Mouse (Mus musculus): ENCODE data around the gene Neu4. TPM values are rescaled to one million over a fixed set of nuclear protein-coding genes. Genes with fewer than 3 reads are reported as not detected.

The Neu4 gene
- polyA plus RNA-seq, 1 experiment from 2014 or later, result not detected

- 2% methylated on average over 25 of the region's 25 CpGs for WGBS
- H3K27ac ChIP-seq (ENCODE audit: low read depth, low read length), result no peak overlapping the region
Measured at GRCm38 (mm10) chr1:94034984-94035743, 14.9 kb downstream of the Neu4 start.

GRCm38 (mm10) chr1:94040391-94040790 lies 20.1 kb downstream of the Neu4 start:
- Histone ChIP-seq H3K9me3 (ENCODE audit: control insufficient read depth, low read length) (no peaks in the 10 kb centered on the region), H3K27ac (ENCODE audit: low read depth, low read length) (no peak overlapping the region), H3K4me1 (replicated peaks; ENCODE audit: control insufficient read depth, insufficient read depth, low read length) (no peaks in the 10 kb centered on the region), H3K36me3 (ENCODE audit: control insufficient read depth, insufficient read depth, low read length) (no peaks in the 10 kb centered on the region), H3K27me3 (ENCODE audit: control insufficient read depth, insufficient read depth, low read length) (no peaks in the 10 kb centered on the region), H3K4me2 (ENCODE audit: low read depth, low read length, severe bottlenecking) (no peak overlapping the region), H3K4me3 (ENCODE audit: low read depth, low read length) (no peak overlapping the region), H3K9ac (ENCODE audit: low read length) (no peak overlapping the region)
- ATAC-seq (replicated peaks; ENCODE audit: low FRiP score) (no peak), DNase-seq (ENCODE audit: low spot score) (peak; percentile 25)
- WGBS, result 91% methylated on average over 2 of the region's 2 CpGs

More at GRCm38 (mm10) chr1:94034984-94035743, 14.9 kb downstream of the Neu4 start:
- Histone ChIP-seq H3K4me2 (ENCODE audit: low read depth, low read length, severe bottlenecking) (peak overlapping the region; percentile 51), H3K36me3 (ENCODE audit: control insufficient read depth, insufficient read depth, low read length) (no peaks in the 10 kb centered on the region), H3K4me3 (ENCODE audit: low read depth, low read length) (peak overlapping the region; percentile 26), H3K4me1 (replicated peaks; ENCODE audit: control insufficient read depth, insufficient read depth, low read length) (no peaks in the 10 kb centered on the region), H3K9me3 (ENCODE audit: control insufficient read depth, low read length) (no peaks in the 10 kb centered on the region), H3K27me3 (ENCODE audit: control insufficient read depth, insufficient read depth, low read length) (no peaks in the 10 kb centered on the region), H3K9ac (ENCODE audit: low read length) (peak overlapping the region; percentile 21)
- ATAC-seq (replicated peaks; ENCODE audit: low FRiP score) (peak; percentile 95), DNase-seq (ENCODE audit: low spot score) (peak; percentile 88)

GRCm38 (mm10) chr1:94045559-94045958 lies 25.3 kb downstream of the Neu4 start:
- WGBS, result 84% methylated on average over 3 of the region's 3 CpGs
- Histone ChIP-seq H3K27me3 (ENCODE audit: control insufficient read depth, insufficient read depth, low read length) (no peaks in the 10 kb centered on the region), H3K4me2 (ENCODE audit: low read depth, low read length, severe bottlenecking) (no peak overlapping the region), H3K9me3 (ENCODE audit: control insufficient read depth, low read length) (no peaks in the 10 kb centered on the region), H3K9ac (ENCODE audit: low read length) (no peak overlapping the region), H3K4me1 (replicated peaks; ENCODE audit: control insufficient read depth, insufficient read depth, low read length) (no peaks in the 10 kb centered on the region), H3K36me3 (ENCODE audit: control insufficient read depth, insufficient read depth, low read length) (no peaks in the 10 kb centered on the region), H3K4me3 (ENCODE audit: low read depth, low read length) (no peak overlapping the region), H3K27ac (ENCODE audit: low read depth, low read length) (no peak overlapping the region)
- DNase-seq (ENCODE audit: low spot score), result peak; percentile 15
- no peak for ATAC-seq (replicated peaks; ENCODE audit: low FRiP score)

- H3K9ac ChIP-seq (ENCODE audit: low read length), result no peak overlapping the region
- no peak overlapping the region for H3K4me3 ChIP-seq (ENCODE audit: low read depth, low read length)
- WGBS, result 89% methylated on average over 4 of the region's 4 CpGs
- no peaks in the 10 kb centered on the region for H3K9me3 ChIP-seq (ENCODE audit: control insufficient read depth, low read length)
- no peak overlapping the region for H3K27ac ChIP-seq (ENCODE audit: low read depth, low read length)
- H3K4me2 ChIP-seq (ENCODE audit: low read depth, low read length, severe bottlenecking), result no peak overlapping the region
- H3K27me3 ChIP-seq (ENCODE audit: control insufficient read depth, insufficient read depth, low read length), result no peaks in the 10 kb centered on the region
- no peak for ATAC-seq (replicated peaks; ENCODE audit: low FRiP score)
- no peaks in the 10 kb centered on the region for H3K4me1 ChIP-seq (replicated peaks; ENCODE audit: control insufficient read depth, insufficient read depth, low read length)
- DNase-seq (ENCODE audit: low spot score), result no peak
- H3K36me3 ChIP-seq (ENCODE audit: control insufficient read depth, insufficient read depth, low read length), result no peaks in the 10 kb centered on the region
Measured at GRCm38 (mm10) chr1:94046544-94046943, 26.3 kb downstream of the Neu4 start.

GRCm38 (mm10) chr1:94051104-94051503 lies 30.9 kb downstream of the Neu4 start:
- H3K4me1 ChIP-seq (replicated peaks; ENCODE audit: control insufficient read depth, insufficient read depth, low read length), result no peaks in the 10 kb centered on the region
- no peaks in the 10 kb centered on the region for H3K27me3 ChIP-seq (ENCODE audit: control insufficient read depth, insufficient read depth, low read length)
- H3K9ac ChIP-seq (ENCODE audit: low read length), result no peak overlapping the region
- no peak for ATAC-seq (replicated peaks; ENCODE audit: low FRiP score)
- no peak for DNase-seq (ENCODE audit: low spot score)
- H3K4me3 ChIP-seq (ENCODE audit: low read depth, low read length), result no peak overlapping the region
- H3K36me3 ChIP-seq (ENCODE audit: control insufficient read depth, insufficient read depth, low read length), result no peaks in the 10 kb centered on the region
- WGBS, result 92% methylated on average over 5 of the region's 5 CpGs
- H3K4me2 ChIP-seq (ENCODE audit: low read depth, low read length, severe bottlenecking), result no peak overlapping the region
- H3K27ac ChIP-seq (ENCODE audit: low read depth, low read length), result no peak overlapping the region
- no peaks in the 10 kb centered on the region for H3K9me3 ChIP-seq (ENCODE audit: control insufficient read depth, low read length)

- 66% methylated on average over 6 of the region's 6 CpGs for WGBS
- Histone ChIP-seq H3K9me3 (ENCODE audit: control insufficient read depth, low read length) (no peaks in the 10 kb centered on the region), H3K4me3 (ENCODE audit: low read depth, low read length) (no peak within 1 kb of the TSS), H3K36me3 (ENCODE audit: control insufficient read depth, insufficient read depth, low read length) (no peaks in the 10 kb centered on the region), H3K4me1 (replicated peaks; ENCODE audit: control insufficient read depth, insufficient read depth, low read length) (no peaks in the 10 kb centered on the region), H3K27me3 (ENCODE audit: control insufficient read depth, insufficient read depth, low read length) (no peaks in the 10 kb centered on the region), H3K9ac (ENCODE audit: low read length) (no peak within 1 kb of the TSS), H3K4me2 (ENCODE audit: low read depth, low read length, severe bottlenecking) (no peak within 1 kb of the TSS), H3K27ac (ENCODE audit: low read depth, low read length) (no peak within 1 kb of the TSS)
- DNase-seq (ENCODE audit: low spot score) (no peak), ATAC-seq (replicated peaks; ENCODE audit: low FRiP score) (no peak)
Measured at GRCm38 (mm10) chr1:94052373-94052772, 32.1 kb downstream of the Neu4 start, which contains the start of gene Pdcd1. TSS of gene Pdcd1 (minus strand) at chr1:94052553.

GRCm38 (mm10) chr1:94053530-94054216 lies 33.4 kb downstream of the Neu4 start:
- Histone ChIP-seq H3K4me1 (replicated peaks; ENCODE audit: control insufficient read depth, insufficient read depth, low read length) (no peaks in the 10 kb centered on the region), H3K36me3 (ENCODE audit: control insufficient read depth, insufficient read depth, low read length) (no peaks in the 10 kb centered on the region), H3K4me2 (ENCODE audit: low read depth, low read length, severe bottlenecking) (no peak overlapping the region), H3K9ac (ENCODE audit: low read length) (no peak overlapping the region), H3K9me3 (ENCODE audit: control insufficient read depth, low read length) (no peaks in the 10 kb centered on the region), H3K27ac (ENCODE audit: low read depth, low read length) (no peak overlapping the region), H3K27me3 (ENCODE audit: control insufficient read depth, insufficient read depth, low read length) (no peaks in the 10 kb centered on the region), H3K4me3 (ENCODE audit: low read depth, low read length) (no peak overlapping the region)
- DNase-seq (ENCODE audit: low spot score), result no peak
- WGBS, result 71% methylated on average over 7 of the region's 7 CpGs
- ATAC-seq (replicated peaks; ENCODE audit: low FRiP score), result no peak

GRCm38 (mm10) chr1:94054481-94054880 lies 34.2 kb downstream of the Neu4 start:
- ATAC-seq (replicated peaks; ENCODE audit: low FRiP score) (no peak), DNase-seq (ENCODE audit: low spot score) (no peak)
- Histone ChIP-seq H3K4me3 (ENCODE audit: low read depth, low read length) (no peak overlapping the region), H3K27ac (ENCODE audit: low read depth, low read length) (no peak overlapping the region), H3K36me3 (ENCODE audit: control insufficient read depth, insufficient read depth, low read length) (no peaks in the 10 kb centered on the region), H3K27me3 (ENCODE audit: control insufficient read depth, insufficient read depth, low read length) (no peaks in the 10 kb centered on the region), H3K9me3 (ENCODE audit: control insufficient read depth, low read length) (no peaks in the 10 kb centered on the region), H3K4me2 (ENCODE audit: low read depth, low read length, severe bottlenecking) (no peak overlapping the region), H3K9ac (ENCODE audit: low read length) (no peak overlapping the region), H3K4me1 (replicated peaks; ENCODE audit: control insufficient read depth, insufficient read depth, low read length) (no peaks in the 10 kb centered on the region)
- 82% methylated on average over 1 of the region's 1 CpGs for WGBS

Measured in forebrain, embryonic 11.5 days (tissue).